Mouse (Mus musculus): ENCODE measurements at regions not wholly inside any gene's neighbourhood (a gene's known extent, or its start where the extent isn't known, plus 50 kb on each side); places are given as distances from the start of the nearest gene placed in this dataset.

DNA sequence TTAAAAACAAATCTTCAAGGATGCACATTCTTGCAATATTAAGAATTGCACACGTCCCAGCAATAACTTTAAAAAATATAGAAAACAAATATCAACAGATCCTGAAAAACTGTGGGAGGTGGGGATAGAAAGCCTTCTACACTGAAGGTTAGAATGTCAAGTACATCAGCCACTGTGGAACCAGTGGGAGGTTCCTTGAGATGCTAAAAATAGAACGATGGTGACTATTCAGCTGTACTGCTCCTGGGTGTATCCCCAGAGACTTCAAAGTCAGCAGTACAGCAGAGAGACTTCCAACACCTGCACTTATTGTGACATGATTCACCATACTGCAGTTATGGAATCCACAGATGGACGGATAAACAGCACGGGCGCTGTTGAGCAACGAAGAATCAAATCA is 524.7 kb upstream of the Gm19410 start:
- Histone ChIP-seq H3K4me3 (ENCODE audit: control insufficient read depth in 1 of 2, insufficient read depth in 1 of 2, low read depth in 2 of 2, low read length in 2 of 2) (no peak overlapping the region), H3K9ac (ENCODE audit: control insufficient read depth, low read depth, low read length, poor library complexity, severe bottlenecking) (no peak overlapping the region), H3K27ac (ENCODE audit: control insufficient read depth, low read depth, low read length) (no peak overlapping the region), H3K9me3 (replicated peaks; ENCODE audit: insufficient read depth, low read length) (no peaks in the 10 kb centered on the region), H3K4me1 (ENCODE audit: control insufficient read depth in 1 of 2, insufficient read depth in 2 of 2, low read length in 2 of 2) (no peaks in the 10 kb centered on the region), H3K79me2 (ENCODE audit: control insufficient read depth, insufficient read depth, low read length, poor library complexity) (no peaks in the 10 kb centered on the region), H3K36me3 (ENCODE audit: control insufficient read depth in 1 of 2, insufficient read depth in 2 of 2, low read length in 2 of 2) (no peaks in the 10 kb centered on the region), H3K27me3 (ENCODE audit: control insufficient read depth in 1 of 2, insufficient read depth in 2 of 2, low read length in 2 of 2) (no peaks in the 10 kb centered on the region)
- TF ChIP-seq SIN3A (IDR thresholded peaks at IDR 0.05; ENCODE audit: low read length) = no peak
- no peak for TF ChIP-seq MYB (IDR thresholded peaks at IDR 0.05; ENCODE audit: low read depth, low read length)
- no peak for TF ChIP-seq SMC3 (IDR thresholded peaks at IDR 0.05; ENCODE audit: low read depth, low read length)
- no peak for TF ChIP-seq BHLHE40 (IDR thresholded peaks at IDR 0.05; ENCODE audit: borderline replicate concordance, low read depth, low read length)
- TF ChIP-seq CHD1 (IDR thresholded peaks at IDR 0.05; ENCODE audit: low read depth, low read length) = no peak
- TF ChIP-seq KAT2A (conservative IDR thresholded peaks at IDR 0.05; ENCODE audit: low read depth, low read length) = no peak
- no peak for DNase-seq (ENCODE audit: low read depth, low spot score)

DNA sequence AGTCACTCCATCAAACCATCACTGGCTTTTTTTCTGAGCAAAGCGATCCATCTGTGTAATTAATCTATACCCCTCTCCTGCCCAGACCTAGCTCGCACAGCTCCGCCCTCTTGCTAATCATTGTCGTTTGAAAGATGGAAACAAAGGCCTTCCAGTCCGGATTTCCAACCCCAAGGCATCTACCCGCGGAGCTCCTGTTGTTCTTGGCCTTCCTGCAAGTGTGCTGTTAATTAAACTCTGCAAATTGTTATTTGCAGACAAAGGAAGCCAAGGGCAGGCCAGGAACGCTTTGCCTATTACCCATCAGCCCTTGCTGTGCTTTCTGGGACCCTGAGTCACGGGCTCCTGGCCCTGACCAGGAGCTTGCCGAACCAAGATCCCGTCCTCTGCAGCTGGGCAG is 522.0 kb upstream of the Gm19410 start:
- no peak overlapping the region for H3K27ac ChIP-seq (ENCODE audit: control insufficient read depth, low read depth, low read length)
- H3K79me2 ChIP-seq (ENCODE audit: control insufficient read depth, insufficient read depth, low read length, poor library complexity) = no peaks in the 10 kb centered on the region
- H3K9me3 ChIP-seq (replicated peaks; ENCODE audit: insufficient read depth, low read length) = no peaks in the 10 kb centered on the region
- no peak for DNase-seq (ENCODE audit: low read depth, low spot score)
- H3K4me1 ChIP-seq (ENCODE audit: control insufficient read depth in 1 of 2, insufficient read depth in 2 of 2, low read length in 2 of 2) = no peaks in the 10 kb centered on the region
- no peaks in the 10 kb centered on the region for H3K27me3 ChIP-seq (ENCODE audit: control insufficient read depth in 1 of 2, insufficient read depth in 2 of 2, low read length in 2 of 2)
- H3K4me3 ChIP-seq (ENCODE audit: control insufficient read depth in 1 of 2, insufficient read depth in 1 of 2, low read depth in 2 of 2, low read length in 2 of 2) = no peak overlapping the region
- TF ChIP-seq RCOR1 (IDR thresholded peaks at IDR 0.05; ENCODE audit: low read depth, low read length) (no peak), RAD21 (IDR thresholded peaks at IDR 0.05; ENCODE audit: low read depth, low read length) (no peak), NRF1 (IDR thresholded peaks at IDR 0.05; ENCODE audit: insufficient read depth, low read depth, low read length, poor library complexity, severe bottlenecking) (no peak), HCFC1 (IDR thresholded peaks at IDR 0.05; ENCODE audit: low read depth, low read length) (no peak), POLR2AphosphoS2 (IDR thresholded peaks at IDR 0.05; ENCODE audit: low read length) (no peak), SMC3 (IDR thresholded peaks at IDR 0.05; ENCODE audit: low read depth, low read length) (no peak), MYB (IDR thresholded peaks at IDR 0.05; ENCODE audit: low read depth, low read length) (no peak), ZNF384 (IDR thresholded peaks at IDR 0.05; ENCODE audit: low read depth, low read length) (no peak), USF2 (IDR thresholded peaks at IDR 0.05; ENCODE audit: borderline replicate concordance in 1 of 2, insufficient read depth in 1 of 2, low read depth in 1 of 2, low read length in 2 of 2) (no peak), ZMIZ1 (IDR thresholded peaks at IDR 0.05; ENCODE audit: low read depth, low read length) (no peak), UBTF (IDR thresholded peaks at IDR 0.05; ENCODE audit: borderline replicate concordance, insufficient read depth, low read depth, low read length) (no peak), MYC (IDR thresholded peaks at IDR 0.05; ENCODE audit: low read depth, low read length) (no peak), ETS1 (IDR thresholded peaks at IDR 0.05; ENCODE audit: low read depth, low read length) (no peak), TBP (IDR thresholded peaks at IDR 0.05; ENCODE audit: low read depth, low read length) (no peak), NELFE (IDR thresholded peaks at IDR 0.05; ENCODE audit: low read depth, low read length) (no peak), ZKSCAN1 (IDR thresholded peaks at IDR 0.05; ENCODE audit: low read depth, low read length) (no peak), MAFK (IDR thresholded peaks at IDR 0.05; ENCODE audit: borderline replicate concordance, low read depth, low read length) (no peak), POLR2AphosphoS5 (IDR thresholded peaks at IDR 0.05; ENCODE audit: borderline replicate concordance, low read depth, low read length) (no peak)
- no peaks in the 10 kb centered on the region for H3K36me3 ChIP-seq (ENCODE audit: control insufficient read depth in 1 of 2, insufficient read depth in 2 of 2, low read length in 2 of 2)
- no peak overlapping the region for H3K9ac ChIP-seq (ENCODE audit: control insufficient read depth, low read depth, low read length, poor library complexity, severe bottlenecking)
